Mouse (Mus musculus): ENCODE results near the gene Mylip.

The Mylip gene

DNA sequence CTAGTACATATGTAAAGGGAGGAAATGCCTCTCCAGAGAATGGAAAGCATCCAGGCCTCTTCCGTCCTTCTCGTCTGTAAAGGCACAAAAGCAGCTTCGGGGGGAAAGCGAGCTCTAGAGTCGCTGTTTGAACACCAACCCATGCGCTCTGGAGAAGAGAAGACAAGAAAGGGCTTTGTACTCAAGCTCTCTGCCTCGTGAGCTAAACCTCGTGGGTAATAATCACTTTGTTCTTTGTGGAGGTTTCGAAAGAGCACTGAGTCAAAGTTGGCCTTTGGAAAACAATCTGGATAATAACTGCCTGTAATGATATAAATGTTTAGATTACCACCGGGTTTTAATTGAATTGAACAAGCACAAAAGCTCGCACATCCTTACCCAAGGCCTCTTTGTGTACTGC lies 39.7 kb downstream of the Mylip start:
- DNase-seq (ENCODE audit: low spot score): no peak

DNA sequence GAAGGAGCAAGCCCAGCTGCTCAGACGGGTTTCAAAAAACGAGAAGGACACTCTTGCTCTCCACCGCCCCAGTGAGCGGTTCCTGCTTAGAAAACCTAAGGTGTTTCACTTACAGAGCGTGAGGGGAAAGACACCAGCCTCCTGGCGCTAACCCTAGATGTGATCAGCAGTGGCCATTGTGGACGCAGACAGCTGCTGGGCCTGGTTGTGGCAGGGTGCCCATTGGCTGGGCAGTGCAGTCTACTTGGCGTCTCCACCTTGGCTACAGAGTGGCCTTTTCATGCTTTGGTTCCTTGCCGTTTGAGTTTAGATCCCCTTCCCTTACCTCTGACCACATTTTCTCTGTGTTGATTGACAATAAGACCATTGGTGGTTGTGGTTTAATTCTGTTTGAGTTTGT lies 47.6 kb downstream of the Mylip start:
- DNase-seq (ENCODE audit: low spot score): no peak

DNA sequence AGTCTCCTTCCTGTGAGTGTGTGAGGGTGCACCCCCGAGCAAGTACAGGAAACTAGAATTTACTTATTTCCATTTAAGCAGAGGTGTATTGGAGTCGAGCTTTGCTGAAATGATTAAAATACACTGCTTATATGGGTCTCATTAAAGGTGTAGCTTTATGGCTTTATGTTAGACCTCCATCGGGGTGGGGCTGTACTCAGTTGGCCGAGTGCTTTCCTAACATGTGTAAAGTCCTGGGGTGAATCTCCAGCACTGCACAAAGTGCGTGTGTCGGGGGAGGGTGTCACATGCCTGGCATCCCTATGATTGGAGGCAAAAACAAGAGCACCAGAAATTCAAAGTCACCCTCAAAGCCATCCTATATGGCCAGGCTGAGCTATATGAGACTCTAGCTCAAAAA lies 49.3 kb downstream of the Mylip start:
- no peak for DNase-seq (ENCODE audit: low spot score)

DNA sequence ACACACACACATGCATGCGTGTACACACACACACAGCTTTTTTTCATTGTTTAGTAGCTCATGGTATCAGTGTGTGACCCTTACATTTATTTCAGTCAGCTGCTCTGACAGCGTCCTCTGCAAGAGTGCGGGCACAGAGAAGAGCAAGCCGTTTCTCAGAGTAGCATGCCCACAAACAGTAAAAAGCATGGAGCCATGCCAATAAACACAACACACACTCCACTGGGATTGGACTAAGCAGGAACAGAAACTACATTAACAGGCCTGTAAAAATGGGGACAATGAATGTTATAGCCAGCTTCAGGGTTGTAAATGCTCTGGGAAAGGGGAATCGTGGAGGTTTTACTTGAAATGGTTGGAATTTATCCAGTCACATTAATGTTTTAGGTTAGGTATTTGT lies 50.7 kb downstream of the Mylip start:
- DNase-seq (ENCODE audit: low spot score): no peak

DNA sequence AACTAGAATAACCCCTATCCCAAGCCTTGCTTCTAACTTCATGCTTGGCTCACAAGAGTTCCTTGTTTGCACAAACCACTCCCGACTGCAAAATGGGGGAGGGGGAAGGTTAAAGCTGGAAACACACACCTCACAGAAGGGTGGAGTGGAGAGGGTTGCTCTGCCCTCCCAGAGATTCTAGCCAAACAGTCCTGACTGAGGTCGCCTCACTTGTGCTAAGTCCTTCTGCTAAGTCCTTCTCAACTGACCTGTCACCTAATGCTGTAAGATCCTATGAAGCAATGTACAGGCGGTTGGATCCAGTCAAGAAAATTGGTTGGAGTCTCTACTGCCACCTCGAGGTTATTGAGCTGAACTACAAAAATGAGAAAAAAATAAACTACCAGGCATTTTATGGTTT lies 52.9 kb downstream of the Mylip start:
- DNase-seq (ENCODE audit: low spot score): peak; percentile 48

GRCm38 (mm10) chr13:45442918-45443535 lies 53.5 kb downstream of the Mylip start:
- no peak for DNase-seq (ENCODE audit: low spot score)

GRCm38 (mm10) chr13:45444220-45444619 lies 54.7 kb downstream of the Mylip start:
- no peak for DNase-seq (ENCODE audit: low spot score)

GRCm38 (mm10) chr13:45444652-45445051 lies 55.1 kb downstream of the Mylip start:
- DNase-seq (ENCODE audit: low spot score): no peak

GRCm38 (mm10) chr13:45446636-45447035 lies 57.1 kb downstream of the Mylip start:
- DNase-seq (ENCODE audit: low spot score): no peak

GRCm38 (mm10) chr13:45452437-45452836 lies 62.9 kb downstream of the Mylip start:
- DNase-seq (ENCODE audit: low spot score): no peak

- no peak for DNase-seq (ENCODE audit: low spot score)
Observed at GRCm38 (mm10) chr13:45453033-45453432, 63.5 kb downstream of the Mylip start.

DNA sequence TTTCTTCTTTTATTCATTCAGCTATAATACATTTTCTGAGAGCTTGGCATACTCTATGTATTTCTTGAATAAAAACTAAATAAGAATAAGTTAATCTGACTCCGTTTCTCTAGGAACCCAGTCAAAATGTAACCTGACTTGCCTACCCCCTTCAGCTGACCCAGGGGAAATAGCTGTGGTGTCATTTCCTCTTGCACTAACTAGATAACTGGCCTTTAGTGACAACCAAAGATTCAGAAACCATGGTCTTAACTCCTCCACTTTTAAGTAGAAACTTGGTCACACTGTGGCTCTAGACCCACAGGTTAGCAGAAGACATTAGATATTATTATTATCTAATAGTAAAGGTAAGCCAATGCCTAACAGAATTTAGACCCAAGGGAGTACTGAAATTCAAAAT lies 64.5 kb downstream of the Mylip start:
- DNase-seq (ENCODE audit: low spot score): no peak

- DNase-seq (ENCODE audit: low spot score): no peak
Observed at GRCm38 (mm10) chr13:45454641-45455040, 65.1 kb downstream of the Mylip start.

DNA sequence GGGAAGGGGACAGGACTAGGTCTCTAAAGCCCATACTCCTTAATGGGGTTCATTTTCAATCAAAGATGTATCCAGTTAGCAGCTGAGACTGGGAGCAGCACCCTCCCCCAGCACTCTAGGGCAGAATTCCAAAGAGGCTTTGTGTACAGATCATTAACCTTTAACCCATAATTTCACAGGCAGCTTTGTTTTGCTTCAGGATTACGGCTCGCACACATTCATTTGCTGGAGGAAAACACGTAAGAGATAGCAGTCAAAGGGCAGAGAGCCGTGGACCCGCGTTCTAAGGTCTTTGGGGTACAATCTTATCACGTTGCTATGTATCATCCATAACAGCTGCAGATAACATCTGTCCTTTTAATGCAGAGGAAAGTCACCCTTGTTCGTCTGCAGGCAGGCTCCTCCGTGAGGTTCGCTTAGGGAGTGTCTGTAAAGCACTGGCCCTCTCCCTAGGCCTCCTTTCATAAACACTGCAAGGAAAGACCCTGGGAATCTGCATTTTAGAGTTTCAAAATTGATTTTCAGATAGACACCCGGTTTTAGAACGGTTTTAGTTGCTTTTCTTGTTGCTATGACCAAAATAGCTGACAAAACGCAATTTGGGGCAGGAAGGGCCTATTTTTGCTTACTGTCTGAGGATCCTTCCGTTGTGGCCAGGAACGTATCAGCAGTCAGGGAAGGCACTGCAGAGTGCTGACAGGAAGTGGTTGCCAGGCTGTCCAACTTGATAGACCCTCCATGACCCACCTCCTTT lies 65.7 kb downstream of the Mylip start:
- DNase-seq (ENCODE audit: low spot score): no peak

DNA sequence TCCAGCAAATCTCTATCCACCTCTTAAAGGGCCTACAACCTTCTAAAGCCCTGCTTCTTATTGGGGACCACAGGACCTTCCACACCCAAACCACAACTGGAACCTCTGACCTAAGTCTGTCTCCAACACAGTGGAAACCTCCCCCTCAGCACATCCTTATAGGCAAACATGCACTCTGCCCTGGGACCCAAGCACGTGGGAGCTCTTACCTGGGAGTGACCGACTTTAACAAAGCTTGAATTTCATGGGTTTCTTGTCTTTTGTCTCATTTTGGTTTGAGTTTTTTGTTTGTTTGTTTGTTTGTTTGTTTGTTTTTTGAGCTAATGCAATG lies 66.3 kb downstream of the Mylip start:
- no peak for DNase-seq (ENCODE audit: low spot score)

- DNase-seq (ENCODE audit: low spot score): no peak
Observed at GRCm38 (mm10) chr13:45457459-45457858, 67.9 kb downstream of the Mylip start.

- DNase-seq (ENCODE audit: low spot score): no peak
Observed at GRCm38 (mm10) chr13:45460177-45460576, 70.6 kb downstream of the Mylip start.

DNA sequence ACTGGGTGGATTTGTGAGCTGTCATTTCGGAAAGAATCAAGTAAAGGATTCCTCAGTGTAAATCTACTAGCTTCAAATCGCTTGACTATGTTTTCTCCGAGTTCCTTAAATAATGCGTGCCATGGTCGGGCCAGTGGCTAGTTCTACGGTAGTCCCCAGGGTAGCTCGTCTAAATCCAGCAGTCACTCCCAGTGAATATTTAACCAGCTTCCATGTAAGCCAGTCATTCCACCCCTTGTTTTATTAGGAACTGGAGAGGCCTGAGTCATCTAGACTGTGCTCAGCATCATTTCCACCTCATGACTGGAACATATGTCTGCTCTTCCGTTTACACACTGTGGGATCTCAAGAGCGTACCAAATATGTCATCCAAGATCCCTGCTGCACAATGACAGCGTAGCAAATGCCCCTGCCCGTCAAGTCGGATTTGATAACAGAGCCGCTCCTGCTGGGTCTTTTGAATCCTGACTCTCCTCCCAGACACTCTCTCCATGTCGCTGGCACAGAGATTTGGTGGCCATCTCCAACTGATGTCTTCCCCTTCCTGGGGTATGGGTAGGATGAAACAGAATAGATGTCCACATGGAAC lies 71.9 kb downstream of the Mylip start:
- no peak for DNase-seq (ENCODE audit: low spot score)

Data from c-Kit-positive CD71-positive TER-119-positive erythroid progenitor cells, embryonic 14.5 days (primary cell).